Mouse (Mus musculus): ENCODE results near the gene Ap1g2. TPM values are rescaled to one million over a fixed set of nuclear protein-coding genes. Genes with fewer than 3 reads are reported as not detected.

The Ap1g2 gene
- polyA plus RNA-seq, 1 experiment, result 14.7 TPM

DNA sequence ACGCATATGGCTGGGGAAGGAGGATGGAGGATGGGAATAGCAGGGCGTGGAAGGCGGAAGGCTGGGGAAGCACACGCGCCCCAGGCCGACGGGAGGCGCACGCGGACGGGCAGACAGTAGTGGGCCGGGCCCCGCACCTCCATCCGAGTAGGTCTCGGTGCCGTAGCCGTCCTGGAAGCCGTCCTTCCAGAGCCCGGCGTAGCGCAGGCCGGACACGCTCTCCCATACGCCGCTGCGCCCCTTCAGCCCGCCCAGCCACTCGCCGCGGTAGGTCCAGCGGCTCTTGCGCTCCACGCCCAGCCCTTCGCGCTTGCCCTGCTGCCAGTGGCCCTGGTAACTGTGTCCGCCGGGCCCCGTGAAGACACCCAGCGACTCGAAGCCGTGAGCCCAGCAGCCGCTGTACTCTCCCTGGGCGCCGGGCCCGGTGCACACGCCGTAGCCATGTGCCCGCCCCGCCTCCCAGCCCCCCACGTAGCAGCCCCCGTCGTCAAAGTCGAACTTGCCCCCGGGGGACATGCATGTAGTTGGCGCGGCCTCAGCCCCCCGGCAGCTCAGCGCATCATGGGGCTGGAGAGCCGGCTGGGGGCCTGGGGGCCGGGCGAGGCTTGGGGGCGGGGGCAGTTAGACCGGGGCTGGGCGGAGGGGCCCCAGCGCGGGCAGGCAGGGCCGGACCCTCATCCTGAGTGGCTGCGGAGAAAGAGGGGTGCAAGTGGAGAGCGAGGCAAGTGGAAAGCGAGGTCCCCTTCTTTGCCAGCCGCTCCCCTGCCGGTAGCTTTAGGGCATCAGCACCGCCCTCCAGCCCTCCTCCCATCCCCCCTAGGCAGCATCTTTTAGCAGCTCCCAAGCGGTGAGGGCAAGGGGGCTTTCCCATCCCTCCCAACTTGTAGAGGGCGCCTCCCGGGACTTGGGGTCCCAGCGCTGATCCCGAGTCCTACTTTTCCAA lies 8.6 kb upstream of the Ap1g2 start:
- Histone ChIP-seq H3K27ac (ENCODE audit: insufficient read depth, low read length) (peak overlapping the region; percentile 96), H3K4me1 (ENCODE audit: control insufficient read depth, insufficient read depth, low read length) (peaks cover 10% of the 10 kb centered on the region), H3K4me3 (ENCODE audit: insufficient read depth, low read length) (peak overlapping the region; percentile 99)
- TF ChIP-seq CTCF (IDR thresholded peaks at IDR 0.05; ENCODE audit: extremely low read depth, insufficient read depth, low read length), result no peak
- TF ChIP-seq POLR2A (IDR thresholded peaks at IDR 0.05; ENCODE audit: extremely low read depth, insufficient read depth, low read length), result peak; percentile 32; the same call in 1 of the 2 replicates

DNA sequence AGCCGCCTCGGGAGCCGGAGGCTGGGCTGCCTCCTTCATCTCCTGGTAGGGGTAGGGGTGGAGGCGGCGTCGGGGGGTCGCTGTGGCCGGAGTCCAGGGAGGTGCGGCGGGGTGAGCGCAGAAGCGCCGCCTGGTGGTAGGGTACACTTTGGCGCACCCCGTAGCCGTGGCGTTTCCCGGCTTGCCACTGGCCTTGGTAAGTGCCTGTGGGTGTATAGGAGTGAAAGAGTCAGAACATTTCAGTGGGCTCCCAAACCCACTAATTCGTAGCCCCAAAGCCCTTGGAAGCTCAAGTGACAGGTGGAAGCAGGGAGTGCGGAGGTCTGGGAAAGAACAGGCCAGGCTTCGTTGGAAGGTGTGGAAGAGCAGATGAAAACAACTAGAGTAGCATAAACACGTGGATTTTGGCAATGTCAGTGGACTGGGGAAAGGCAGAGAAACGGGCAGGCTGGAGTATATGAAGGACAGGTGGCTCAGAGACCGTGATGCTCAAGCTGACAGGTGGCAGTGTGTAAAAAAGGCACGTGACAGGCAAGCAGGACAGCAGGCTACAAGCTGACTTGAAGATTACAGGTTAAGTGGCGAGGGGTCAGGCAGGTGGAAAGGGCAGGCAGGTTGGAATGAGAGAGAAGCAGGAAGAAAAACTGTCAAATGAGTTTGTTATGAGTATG lies 7.7 kb upstream of the Ap1g2 start:
- Histone ChIP-seq H3K27ac (ENCODE audit: insufficient read depth, low read length) (peak overlapping the region; percentile 92), H3K4me1 (ENCODE audit: control insufficient read depth, insufficient read depth, low read length) (peaks cover 10% of the 10 kb centered on the region)
- TF ChIP-seq CTCF (IDR thresholded peaks at IDR 0.05; ENCODE audit: extremely low read depth, insufficient read depth, low read length) (peak; percentile 24; the same call in 1 of the 2 replicates), POLR2A (IDR thresholded peaks at IDR 0.05; ENCODE audit: extremely low read depth, insufficient read depth, low read length) (no peak)

DNA sequence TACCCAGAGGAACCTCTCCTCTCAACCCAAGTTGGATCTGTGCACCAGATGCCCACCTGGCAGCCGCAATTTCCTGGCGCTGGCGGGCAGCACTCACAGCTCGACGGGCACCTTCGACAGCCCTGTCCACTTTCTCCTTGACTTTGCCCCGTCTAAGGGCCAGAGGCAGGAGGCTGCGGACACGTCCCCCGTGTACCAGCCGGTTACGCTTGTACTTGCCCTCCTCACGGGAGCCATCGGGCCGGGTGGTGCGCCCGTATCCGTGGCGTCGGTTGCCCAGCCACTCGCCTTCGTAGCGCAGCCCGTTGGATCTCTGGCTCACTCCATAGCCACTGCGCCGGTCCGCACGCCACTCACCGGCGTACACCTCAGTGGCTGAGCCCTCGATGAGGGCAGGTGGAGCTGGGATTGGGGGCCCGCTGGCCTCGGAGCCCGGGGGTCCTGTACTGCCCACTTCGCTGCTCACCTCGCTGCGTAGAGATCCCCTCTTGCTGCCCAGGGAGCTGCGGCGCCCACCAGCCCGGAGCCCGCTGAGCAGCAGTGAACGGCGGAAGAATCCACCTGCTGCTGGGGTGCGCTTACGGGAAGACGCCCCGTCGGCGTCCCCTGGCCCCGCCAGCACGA lies 7.1 kb upstream of the Ap1g2 start:
- TF ChIP-seq POLR2A (IDR thresholded peaks at IDR 0.05; ENCODE audit: extremely low read depth, insufficient read depth, low read length), result no peak
- TF ChIP-seq CTCF (IDR thresholded peaks at IDR 0.05; ENCODE audit: extremely low read depth, insufficient read depth, low read length), result no peak
- H3K4me1 ChIP-seq (ENCODE audit: control insufficient read depth, insufficient read depth, low read length), result peaks cover 8% of the 10 kb centered on the region
- peak overlapping the region; percentile 99; the same call in 1 of the 2 replicates for H3K4me3 ChIP-seq (ENCODE audit: insufficient read depth, low read length)
- H3K27ac ChIP-seq (ENCODE audit: insufficient read depth, low read length), result peak overlapping the region; percentile 69; the same call in 1 of the 2 replicates

More for the DNA sequence above, 7.7 kb upstream of the Ap1g2 start:
- H3K4me3 ChIP-seq (ENCODE audit: insufficient read depth, low read length), result peak overlapping the region; percentile 99

DNA sequence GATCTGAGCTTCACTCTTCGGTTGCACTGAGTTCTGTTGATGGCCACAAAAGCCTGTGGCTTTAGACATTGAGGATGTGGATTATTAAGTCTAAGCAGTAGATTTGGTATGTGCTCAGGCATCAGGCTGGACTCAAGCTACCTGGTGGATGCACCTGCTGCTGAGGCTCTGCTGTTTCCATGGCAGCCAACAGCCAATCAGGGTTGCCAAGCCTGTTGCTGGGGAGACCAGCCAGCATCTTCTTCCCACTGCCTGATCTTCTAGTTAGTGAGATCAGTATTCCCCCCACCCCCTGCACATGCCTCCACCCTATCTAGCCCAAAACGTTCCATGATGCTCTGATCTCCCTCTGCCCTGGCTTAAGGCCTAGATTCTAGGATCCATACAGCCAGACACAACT lies 5.3 kb upstream of the Ap1g2 start:
- Histone ChIP-seq H3K4me1 (ENCODE audit: control insufficient read depth, insufficient read depth, low read length) (peaks cover 9% of the 10 kb centered on the region), H3K4me3 (ENCODE audit: insufficient read depth, low read length) (no peak overlapping the region), H3K27ac (ENCODE audit: insufficient read depth, low read length) (peak overlapping the region; percentile 60; the same call in 1 of the 2 replicates)
- peak; percentile 71 for TF ChIP-seq POLR2A (IDR thresholded peaks at IDR 0.05; ENCODE audit: extremely low read depth, insufficient read depth, low read length)
- no peak for TF ChIP-seq CTCF (IDR thresholded peaks at IDR 0.05; ENCODE audit: extremely low read depth, insufficient read depth, low read length)

DNA sequence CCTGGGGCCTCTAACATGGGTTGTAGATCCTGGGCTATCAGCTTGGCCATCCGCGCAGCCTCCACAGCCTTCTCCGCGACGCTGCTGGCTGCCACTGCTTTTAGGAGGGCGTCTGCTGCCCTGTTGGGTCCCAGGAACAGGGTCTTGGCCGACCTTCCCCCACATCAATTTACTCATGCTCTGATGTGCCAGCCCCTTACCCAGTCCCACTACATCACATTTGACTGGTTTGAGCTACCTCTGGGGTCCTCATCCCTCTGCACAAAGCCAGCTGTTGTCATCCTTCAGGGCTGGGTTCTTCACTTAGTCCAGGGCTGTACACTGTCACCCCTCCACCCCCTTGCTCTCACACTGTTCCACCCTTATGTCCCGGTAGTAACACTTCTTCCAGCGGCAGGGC lies 3.7 kb upstream of the Ap1g2 start:
- H3K27ac ChIP-seq (ENCODE audit: insufficient read depth, low read length), result peak overlapping the region; percentile 39
- TF ChIP-seq CTCF (IDR thresholded peaks at IDR 0.05; ENCODE audit: extremely low read depth, insufficient read depth, low read length), result no peak
- TF ChIP-seq POLR2A (IDR thresholded peaks at IDR 0.05; ENCODE audit: extremely low read depth, insufficient read depth, low read length), result no peak

DNA sequence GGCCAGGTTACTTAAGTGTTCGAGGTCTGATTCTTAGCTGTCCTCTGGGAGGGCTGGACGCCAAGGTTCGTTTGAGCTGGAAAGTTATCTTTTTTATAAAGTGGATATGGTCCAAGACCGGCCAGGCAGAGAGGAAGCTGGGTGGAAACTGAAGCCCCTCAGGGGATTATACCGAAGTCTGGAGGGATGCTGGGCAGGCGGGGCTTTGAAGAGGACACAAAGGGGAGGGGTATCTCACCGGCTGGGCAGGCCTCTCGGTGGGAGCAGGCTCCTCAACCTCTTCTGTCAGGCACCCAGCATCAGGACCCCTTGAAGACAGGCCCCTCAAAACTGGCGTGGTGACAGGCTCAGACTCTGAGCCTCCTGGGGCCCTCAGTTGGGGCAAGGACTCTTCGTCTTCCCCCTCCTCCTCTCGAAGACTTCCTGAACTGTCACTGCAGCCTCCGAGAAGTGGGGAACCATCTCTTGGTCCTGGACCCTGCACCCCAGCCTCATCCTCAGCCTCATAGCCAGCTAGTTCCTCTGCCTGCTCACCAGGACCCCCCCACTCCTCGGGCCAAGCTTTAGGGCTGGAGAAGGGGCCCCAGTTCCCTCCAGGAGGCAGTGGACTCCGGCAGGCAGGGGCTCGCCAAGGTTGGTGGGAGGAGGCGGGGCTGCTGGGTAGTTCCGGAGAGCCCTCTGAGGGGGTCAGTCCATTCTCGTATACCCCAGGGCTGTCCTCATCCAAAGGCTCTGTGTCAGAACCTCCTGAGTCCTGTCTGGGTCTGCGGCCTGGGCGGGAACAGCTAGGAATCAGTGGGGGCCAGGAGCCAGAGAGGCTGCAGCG lies 2.9 kb upstream of the Ap1g2 start:
- H3K4me1 ChIP-seq (ENCODE audit: control insufficient read depth, insufficient read depth, low read length), result peaks cover 9% of the 10 kb centered on the region
- TF ChIP-seq CTCF (IDR thresholded peaks at IDR 0.05; ENCODE audit: extremely low read depth, insufficient read depth, low read length), result no peak
- no peak for TF ChIP-seq POLR2A (IDR thresholded peaks at IDR 0.05; ENCODE audit: extremely low read depth, insufficient read depth, low read length)
- peak overlapping the region; percentile 58 for H3K27ac ChIP-seq (ENCODE audit: insufficient read depth, low read length)
- H3K4me3 ChIP-seq (ENCODE audit: insufficient read depth, low read length), result no peak overlapping the region

More for the DNA sequence above, 3.7 kb upstream of the Ap1g2 start:
- Histone ChIP-seq H3K4me1 (ENCODE audit: control insufficient read depth, insufficient read depth, low read length) (peaks cover 9% of the 10 kb centered on the region), H3K4me3 (ENCODE audit: insufficient read depth, low read length) (no peak overlapping the region)

DNA sequence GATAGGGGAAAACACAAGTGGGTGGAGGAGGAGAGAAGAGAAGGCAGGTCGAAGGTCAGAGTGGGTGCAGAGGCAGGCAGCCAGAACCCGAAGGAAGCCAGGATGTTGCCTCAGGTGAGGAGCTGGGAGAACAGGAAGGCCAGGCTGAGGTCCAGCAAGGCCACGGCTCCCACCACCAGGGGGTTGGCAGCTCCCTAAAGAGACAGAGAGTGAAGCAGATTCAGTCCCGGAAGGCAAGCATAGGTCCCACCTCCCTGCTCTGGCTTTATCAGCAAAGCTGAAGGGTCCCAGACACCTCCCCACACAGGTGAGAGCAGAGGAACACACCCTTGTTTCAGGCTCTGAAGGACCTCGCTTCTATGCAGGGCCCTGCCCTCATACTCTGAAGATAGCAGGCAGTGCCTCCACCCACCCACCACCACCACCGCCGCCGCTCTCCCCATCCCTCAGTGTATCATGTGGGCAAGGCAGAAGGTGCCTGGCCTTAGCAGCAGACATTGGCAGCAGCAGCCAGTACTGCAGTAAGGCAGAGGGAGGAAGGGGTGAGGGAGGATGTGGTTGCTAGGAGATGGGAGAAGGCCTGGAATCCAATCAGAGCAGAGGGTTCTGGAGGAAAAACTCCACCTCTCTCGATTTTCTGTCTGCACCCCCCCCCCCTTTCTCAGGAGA lies 1.9 kb upstream of the Ap1g2 start:
- TF ChIP-seq CTCF (IDR thresholded peaks at IDR 0.05; ENCODE audit: extremely low read depth, insufficient read depth, low read length), result no peak
- TF ChIP-seq POLR2A (IDR thresholded peaks at IDR 0.05; ENCODE audit: extremely low read depth, insufficient read depth, low read length), result peak; percentile 69; the same call in 1 of the 2 replicates
- H3K27ac ChIP-seq (ENCODE audit: insufficient read depth, low read length), result peak overlapping the region; percentile 83
- peaks cover 9% of the 10 kb centered on the region for H3K4me1 ChIP-seq (ENCODE audit: control insufficient read depth, insufficient read depth, low read length)
- H3K4me3 ChIP-seq (ENCODE audit: insufficient read depth, low read length), result no peak overlapping the region

DNA sequence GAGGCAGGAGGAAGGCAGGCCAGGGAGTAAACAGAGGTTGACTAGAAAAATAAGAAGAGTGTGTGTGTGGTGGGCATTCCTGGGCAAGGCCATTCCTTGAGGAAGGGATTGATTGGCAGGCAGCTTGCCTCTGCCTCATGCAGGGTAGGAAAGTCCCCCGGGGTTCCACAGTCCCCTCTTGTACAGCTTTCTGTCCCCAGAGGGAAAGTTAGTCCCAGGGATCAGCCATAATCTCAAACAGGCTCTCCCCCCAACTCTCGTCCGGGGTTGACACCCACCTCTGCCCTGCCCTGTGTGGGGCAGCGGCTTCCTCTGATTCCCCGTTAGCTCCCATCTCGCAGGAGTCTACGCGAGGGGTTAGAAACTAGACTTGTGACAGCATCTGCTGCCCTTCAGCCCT lies 597 bp upstream of the Ap1g2 start:
- peaks cover 8% of the 10 kb centered on the region for H3K4me1 ChIP-seq (ENCODE audit: control insufficient read depth, insufficient read depth, low read length)
- TF ChIP-seq POLR2A (IDR thresholded peaks at IDR 0.05; ENCODE audit: extremely low read depth, insufficient read depth, low read length), result no peak
- no peak for TF ChIP-seq CTCF (IDR thresholded peaks at IDR 0.05; ENCODE audit: extremely low read depth, insufficient read depth, low read length)
- H3K27ac ChIP-seq (ENCODE audit: insufficient read depth, low read length), result peak overlapping the region; percentile 33; the same call in 1 of the 2 replicates
- H3K4me3 ChIP-seq (ENCODE audit: insufficient read depth, low read length), result no peak overlapping the region
